Mouse (Mus musculus) neutrophil, adult 65 days (primary cell): ENCODE measurements around the gene Gm11236. TPM values are rescaled to one million over a fixed set of nuclear protein-coding genes. Genes with fewer than 3 reads are reported as not detected.

Experiments used
- total RNA-seq: library from RNA; stranded (reverse); gene quantifications from 2 replicates; pipeline ENCODE4 v1.2.4, GENCODE M21; 2023

The Gm11236 gene
- not detected in 2 replicates for total RNA-seq

DNA sequence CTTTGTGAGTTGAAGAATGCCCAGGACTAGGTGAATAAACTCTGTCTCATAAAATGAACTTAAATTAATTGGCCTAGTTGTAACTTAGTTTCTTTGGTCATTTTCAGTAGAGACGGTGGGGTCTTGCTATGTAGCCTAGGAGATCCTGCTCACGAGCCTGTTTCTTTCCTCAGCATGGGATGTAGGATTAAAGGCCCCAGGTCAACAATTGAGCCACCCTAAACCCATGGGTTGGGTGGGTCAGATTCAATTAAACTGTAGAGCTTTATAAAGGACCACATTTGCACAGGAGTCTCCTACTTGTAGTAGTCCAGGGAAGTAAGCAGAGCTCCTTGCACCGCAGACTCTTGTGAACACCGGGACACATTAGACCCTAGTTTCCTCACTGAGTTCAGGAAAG is at the start of gene Gm11236:
Gene Gm11236, plus strand, starts transcription at position 301 of the 400 bp plus-strand sequence.

DNA sequence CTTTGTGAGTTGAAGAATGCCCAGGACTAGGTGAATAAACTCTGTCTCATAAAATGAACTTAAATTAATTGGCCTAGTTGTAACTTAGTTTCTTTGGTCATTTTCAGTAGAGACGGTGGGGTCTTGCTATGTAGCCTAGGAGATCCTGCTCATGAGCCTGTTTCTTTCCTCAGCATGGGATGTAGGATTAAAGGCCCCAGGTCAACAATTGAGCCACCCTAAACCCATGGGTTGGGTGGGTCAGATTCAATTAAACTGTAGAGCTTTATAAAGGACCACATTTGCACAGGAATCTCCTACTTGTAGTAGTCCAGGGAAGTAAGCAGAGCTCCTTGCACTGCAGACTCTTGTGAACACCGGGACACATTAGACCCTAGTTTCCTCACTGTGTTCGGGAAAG is 30.3 kb upstream of the Gm11236 start, which contains the start of gene Gm11238:
Gene Gm11238, plus strand, starts transcription at position 301 of the 400 bp plus-strand sequence.

DNA sequence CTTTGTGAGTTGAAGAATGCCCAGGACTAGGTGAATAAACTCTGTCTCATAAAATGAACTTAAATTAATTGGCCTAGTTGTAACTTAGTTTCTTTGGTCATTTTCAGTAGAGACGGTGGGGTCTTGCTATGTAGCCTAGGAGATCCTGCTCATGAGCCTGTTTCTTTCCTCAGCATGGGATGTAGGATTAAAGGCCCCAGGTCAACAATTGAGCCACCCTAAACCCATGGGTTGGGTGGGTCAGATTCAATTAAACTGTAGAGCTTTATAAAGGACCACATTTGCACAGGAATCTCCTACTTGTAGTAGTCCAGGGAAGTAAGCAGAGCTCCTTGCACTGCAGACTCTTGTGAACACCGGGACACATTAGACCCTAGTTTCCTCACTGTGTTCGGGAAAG is 15.2 kb upstream of the Gm11236 start, which contains the start of gene Gm11237:
Gene Gm11237, plus strand, starts transcription at position 301 of the 400 bp plus-strand sequence.

DNA sequence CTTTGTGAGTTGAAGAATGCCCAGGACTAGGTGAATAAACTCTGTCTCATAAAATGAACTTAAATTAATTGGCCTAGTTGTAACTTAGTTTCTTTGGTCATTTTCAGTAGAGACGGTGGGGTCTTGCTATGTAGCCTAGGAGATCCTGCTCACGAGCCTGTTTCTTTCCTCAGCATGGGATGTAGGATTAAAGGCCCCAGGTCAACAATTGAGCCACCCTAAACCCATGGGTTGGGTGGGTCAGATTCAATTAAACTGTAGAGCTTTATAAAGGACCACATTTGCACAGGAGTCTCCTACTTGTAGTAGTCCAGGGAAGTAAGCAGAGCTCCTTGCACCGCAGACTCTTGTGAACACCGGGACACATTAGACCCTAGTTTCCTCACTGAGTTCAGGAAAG is 30.1 kb downstream of the Gm11236 start, which contains the start of gene Gm11239:
Gene Gm11239, plus strand, starts transcription at position 301 of the 400 bp plus-strand sequence.

DNA sequence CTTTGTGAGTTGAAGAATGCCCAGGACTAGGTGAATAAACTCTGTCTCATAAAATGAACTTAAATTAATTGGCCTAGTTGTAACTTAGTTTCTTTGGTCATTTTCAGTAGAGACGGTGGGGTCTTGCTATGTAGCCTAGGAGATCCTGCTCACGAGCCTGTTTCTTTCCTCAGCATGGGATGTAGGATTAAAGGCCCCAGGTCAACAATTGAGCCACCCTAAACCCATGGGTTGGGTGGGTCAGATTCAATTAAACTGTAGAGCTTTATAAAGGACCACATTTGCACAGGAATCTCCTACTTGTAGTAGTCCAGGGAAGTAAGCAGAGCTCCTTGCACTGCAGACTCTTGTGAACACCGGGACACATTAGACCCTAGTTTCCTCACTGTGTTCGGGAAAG is 45.3 kb downstream of the Gm11236 start, which contains the start of gene Gm428:
Gene Gm428, plus strand, starts transcription at position 301 of the 400 bp plus-strand sequence.

Other genes with a start within 250 kb of the Gm11236 start
- gene Gm11487, start 233.0 kb upstream of the Gm11236 start, total RNA-seq = not detected in 2 replicates
- not detected in 2 replicates for gene Gm11238, start 30.2 kb upstream of the Gm11236 start, total RNA-seq
- not detected in 2 replicates for gene Gm11237, start 15.1 kb upstream of the Gm11236 start, total RNA-seq
- gene Gm11239, start 30.2 kb downstream of the Gm11236 start, total RNA-seq = not detected in 2 replicates
- not detected in 2 replicates for gene Gm428, start 45.4 kb downstream of the Gm11236 start, total RNA-seq
- not detected in 2 replicates for gene Rasef, start 152.9 kb downstream of the Gm11236 start, total RNA-seq
- gene Gm11758, start 238.1 kb downstream of the Gm11236 start, total RNA-seq = not detected in 2 replicates